Mouse (Mus musculus) midbrain, postnatal 0 days (tissue): ENCODE measurements around the gene Gal3st2b. TPM values are rescaled to one million over a fixed set of nuclear protein-coding genes. Genes with fewer than 3 reads are reported as not detected.
A peak's percentile ranks its signal among the peaks of the same experiment; 100 is the strongest.
"Not testable (repeated sequence)": the region's sequence is repeated elsewhere in the genome, so short reads cannot be mapped to it uniquely, and the experiment has no call there.

Experiments used
- ATAC-seq: fragments of 200-750 bp; cut with Nextera tagmentation; 2 replicates; pipeline ENCODE4 v1.8.0; 2017; ENCODE audit warnings: moderate number of reproducible peaks, mild to moderate bottlenecking, moderate TSS enrichment, moderate library complexity; ENCODE audit not compliant: low FRiP score
- DNase-seq: peaks from one replicate; pipeline ENCODE4 v3.0.0-alpha.2; 2015; ENCODE audit warnings: low spot score
- H3K27ac ChIP-seq: fragments of 300-500 bp; sonication (generic); 2 replicates; pipeline ENCODE4 v1.5.1; 2014; ENCODE audit warnings: low read depth, mild to moderate bottlenecking, low read length, mixed read lengths
- H3K27me3 ChIP-seq: fragments of 300-500 bp; sonication (generic); 2 replicates; pipeline ENCODE4 v1.6.1; 2014; ENCODE audit warnings: low read length, control low read depth, mixed read lengths; ENCODE audit not compliant: insufficient read depth
- H3K36me3 ChIP-seq: fragments of 300-500 bp; sonication (generic); 2 replicates; pipeline ENCODE4 v1.6.1; 2014; ENCODE audit warnings: low read length, control low read depth, mixed read lengths; ENCODE audit not compliant: insufficient read depth
- H3K4me1 ChIP-seq: fragments of 300-500 bp; sonication (generic); 2 replicates; pipeline ENCODE4 v1.6.1; 2014; ENCODE audit warnings: mild to moderate bottlenecking, control low read depth, antibody characterized with exemption, low read length, mixed read lengths; ENCODE audit not compliant: insufficient read depth
- H3K4me2 ChIP-seq: fragments of 300-500 bp; sonication (generic); 2 replicates; pipeline ENCODE4 v1.6.1; 2014; ENCODE audit warnings: low read depth, mild to moderate bottlenecking, low read length, mixed read lengths; ENCODE audit not compliant: poor library complexity, severe bottlenecking
- H3K4me3 ChIP-seq: fragments of 300-500 bp; sonication (generic); 2 replicates; pipeline ENCODE4 v1.5.1; 2014; ENCODE audit warnings: low read depth, mild to moderate bottlenecking, low read length, moderate library complexity
- H3K9ac ChIP-seq: fragments of 300-500 bp; sonication (generic); replicated peaks from 2 replicates; pipeline ENCODE4 v1.6.1; 2014; ENCODE audit warnings: mild to moderate bottlenecking, low read length, moderate library complexity, mixed read lengths; ENCODE audit not compliant: poor library complexity, severe bottlenecking
- H3K9me3 ChIP-seq: fragments of 300-500 bp; sonication (generic); 2 replicates; pipeline ENCODE4 v1.6.1; 2016; ENCODE audit warnings: low read length, control low read depth
- WGBS: fragments of 180-500 bp; shearing (Covaris S2); extraction: QIAGEN DNeasy Blood & Tissue Kit; methylation state at CpG from one replicate; pipeline ENCODE4 v1.1.7; 2014; 5-methylcytosine and 5-hydroxymethylcytosine counted together
- polyA plus RNA-seq: library from polyadenylated mRNA; unstranded; fragments of >200 nt; fragmentation: Nextera tagmentation; extraction: Ambion mirVana; gene quantifications from 2 replicates; pipeline ENCODE4 v1.2.1, GENCODE M21; 2015
- total RNA-seq: library from RNA; depleted of rRNA; stranded (reverse); fragments of >200 nt; gene quantifications from 2 replicates; pipeline ENCODE4 v1.2.3, GENCODE M21; 2014

Gal3st2b gene
- total and polyA plus RNA-seq, 2 experiments from 2014 or later, result 0.05 TPM; not detected in 1

- not testable (repeated sequence) for H3K27me3 ChIP-seq, H3K9me3 ChIP-seq, H3K9ac ChIP-seq, H3K4me1 ChIP-seq, ATAC-seq, H3K4me3 ChIP-seq, H3K4me2 ChIP-seq, DNase-seq, H3K27ac ChIP-seq, H3K36me3 ChIP-seq
- WGBS, result no CpG with 5 or more reads among the region's 11 CpGs
Observed at GRCm38 (mm10) chr1:93949087-93949486, 31.0 kb downstream of the Gal3st2b start.

- not testable (repeated sequence) for H3K4me2 ChIP-seq, H3K36me3 ChIP-seq, H3K4me3 ChIP-seq, H3K27ac ChIP-seq, H3K4me1 ChIP-seq, ATAC-seq, H3K27me3 ChIP-seq, H3K9ac ChIP-seq, DNase-seq, H3K9me3 ChIP-seq
- no CpG with 5 or more reads among the region's 1 CpGs for WGBS
Observed at GRCm38 (mm10) chr1:93966489-93966888, 48.4 kb downstream of the Gal3st2b start.

- H3K9me3 ChIP-seq, H3K4me2 ChIP-seq, H3K27ac ChIP-seq, H3K4me1 ChIP-seq, H3K4me3 ChIP-seq, ATAC-seq, H3K36me3 ChIP-seq, H3K9ac ChIP-seq, DNase-seq, H3K27me3 ChIP-seq: not testable (repeated sequence)
- 65% methylated on average over 2 of the region's 5 CpGs for WGBS
Observed at GRCm38 (mm10) chr1:93970380-93970779, 52.3 kb downstream of the Gal3st2b start.

GRCm38 (mm10) chr1:93970797-93971196 is 52.7 kb downstream of the Gal3st2b start:
- not testable (repeated sequence) for H3K4me1 ChIP-seq, H3K9me3 ChIP-seq, DNase-seq, H3K36me3 ChIP-seq, ATAC-seq, H3K27me3 ChIP-seq, H3K4me2 ChIP-seq, H3K4me3 ChIP-seq, H3K9ac ChIP-seq, H3K27ac ChIP-seq
- no CpG with 5 or more reads among the region's 4 CpGs for WGBS

- H3K4me3 ChIP-seq, result not testable (repeated sequence)
Observed at GRCm38 (mm10) chr1:93975764-93976163, 57.7 kb downstream of the Gal3st2b start.

DNA sequence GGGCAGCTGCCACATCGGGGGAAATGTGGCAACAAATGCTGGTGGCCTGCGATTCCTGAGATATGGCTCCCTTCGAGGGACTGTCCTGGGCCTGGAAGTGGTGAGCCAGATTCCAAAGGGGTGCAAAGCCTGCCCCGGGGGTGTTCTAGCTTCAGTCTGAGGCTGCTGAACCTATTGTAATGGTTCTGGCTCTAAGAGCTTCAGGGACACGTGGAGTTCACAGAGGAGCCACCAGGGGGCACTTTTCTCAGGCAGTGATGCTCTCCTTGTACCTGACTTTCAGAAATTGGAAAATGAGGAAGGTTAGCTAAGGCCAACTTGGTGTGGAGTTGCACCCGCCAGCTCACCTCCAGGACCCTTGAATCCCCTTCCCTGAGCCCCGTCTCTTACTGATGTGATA is 60.2 kb downstream of the Gal3st2b start:
- WGBS, result no CpG with 5 or more reads among the region's 7 CpGs
- H3K36me3 ChIP-seq, H3K27ac ChIP-seq, H3K4me2 ChIP-seq, ATAC-seq, DNase-seq, H3K9ac ChIP-seq, H3K4me1 ChIP-seq, H3K9me3 ChIP-seq, H3K27me3 ChIP-seq, H3K4me3 ChIP-seq: not testable (repeated sequence)

More at GRCm38 (mm10) chr1:93975764-93976163, 57.7 kb downstream of the Gal3st2b start:
- not testable (repeated sequence) for H3K4me1 ChIP-seq, H3K36me3 ChIP-seq, H3K9ac ChIP-seq, H3K9me3 ChIP-seq, H3K27ac ChIP-seq, ATAC-seq, H3K4me2 ChIP-seq, DNase-seq, H3K27me3 ChIP-seq
- no CpG with 5 or more reads among the region's 4 CpGs for WGBS

GRCm38 (mm10) chr1:93980932-93981331 is 62.8 kb downstream of the Gal3st2b start:
- ATAC-seq, result peak; percentile 53; the same call in 1 of the 2 replicates
- not testable (repeated sequence) for H3K27me3 ChIP-seq, DNase-seq, H3K9ac ChIP-seq, H3K36me3 ChIP-seq, H3K4me2 ChIP-seq, H3K4me3 ChIP-seq, H3K4me1 ChIP-seq, H3K9me3 ChIP-seq, H3K27ac ChIP-seq
- no CpG with 5 or more reads among the region's 2 CpGs for WGBS
